Mouse (Mus musculus) intestine, embryonic 15.5 days (tissue): ENCODE data around the gene Gm960. TPM values are rescaled to one million over a fixed set of nuclear protein-coding genes. Genes with fewer than 3 reads are reported as not detected.
"Not testable (repeated sequence)": the region's sequence is repeated elsewhere in the genome, so short reads cannot be mapped to it uniquely, and the experiment has no call there.

Source experiments
- ATAC-seq: fragments of 200-750 bp; cut with Nextera tagmentation; 2 replicates; pipeline ENCODE4 v1.8.0; 2017; ENCODE audit warnings: moderate TSS enrichment, moderate library complexity
- H3K27ac ChIP-seq: fragments of 300-500 bp; sonication (generic); 2 replicates; pipeline ENCODE4 v1.5.1; 2015; ENCODE audit warnings: mild to moderate bottlenecking, inconsistent platforms
- H3K27me3 ChIP-seq: fragments of 300-500 bp; sonication (generic); replicated peaks from 2 replicates; pipeline ENCODE4 v1.6.1; 2015; ENCODE audit warnings: inconsistent platforms
- H3K36me3 ChIP-seq: fragments of 300-500 bp; sonication (generic); 2 replicates; pipeline ENCODE4 v1.6.1; 2015; ENCODE audit warnings: inconsistent platforms
- H3K4me1 ChIP-seq: fragments of 300-500 bp; sonication (generic); replicated peaks from 2 replicates; pipeline ENCODE4 v1.6.1; 2015; ENCODE audit warnings: inconsistent platforms
- H3K4me2 ChIP-seq: fragments of 300-500 bp; sonication (generic); replicated peaks from 2 replicates; pipeline ENCODE4 v1.6.1; 2015; ENCODE audit warnings: mild to moderate bottlenecking, inconsistent platforms
- H3K4me3 ChIP-seq: fragments of 300-500 bp; sonication (generic); replicated peaks from 2 replicates; pipeline ENCODE4 v1.5.1; 2015; ENCODE audit warnings: inconsistent platforms
- H3K9ac ChIP-seq: fragments of 300-500 bp; sonication (generic); 2 replicates; pipeline ENCODE4 v1.6.1; 2015; ENCODE audit warnings: inconsistent platforms
- H3K9me3 ChIP-seq: fragments of 300-500 bp; sonication (generic); 2 replicates; pipeline ENCODE4 v1.6.1; 2016; ENCODE audit warnings: inconsistent platforms
- whole genome bisulfite sequencing: fragments of 180-500 bp; shearing (Covaris S2); methylation state at CpG from one replicate; pipeline ENCODE4 v1.1.7; 2015; 5-methylcytosine and 5-hydroxymethylcytosine counted together
- polyA plus RNA-seq: library from polyadenylated mRNA; unstranded; fragments of >200 nt; fragmentation: Nextera tagmentation; extraction: Ambion mirVana; gene quantifications from 2 replicates; pipeline ENCODE4 v1.2.1, GENCODE M21; 2015

Gene Gm960
- polyA plus RNA-seq, 1 experiment from 2014 or later = 1.4 TPM

GRCm38 (mm10) chr19:4602459-4602858 is 96.0 kb downstream of the Gm960 start:
- ATAC-seq = no peak
- Histone ChIP-seq H3K27me3 (no peaks in the 10 kb centered on the region), H3K4me2 (no peak overlapping the region), H3K27ac (no peak overlapping the region), H3K9me3 (no peaks in the 10 kb centered on the region), H3K4me1 (peaks cover 19% of the 10 kb centered on the region), H3K9ac (no peak overlapping the region), H3K36me3 (no peaks in the 10 kb centered on the region), H3K4me3 (no peak overlapping the region)
- WGBS = 90% methylated on average over 20 of the region's 20 CpGs

GRCm38 (mm10) chr19:4596071-4596470 is 102.4 kb downstream of the Gm960 start:
- H3K27me3 ChIP-seq = no peaks in the 10 kb centered on the region
- ATAC-seq = no peak
- H3K4me3 ChIP-seq = no peak overlapping the region
- no peak overlapping the region for H3K9ac ChIP-seq
- no peak overlapping the region for H3K27ac ChIP-seq
- H3K36me3 ChIP-seq = no peaks in the 10 kb centered on the region
- H3K9me3 ChIP-seq = no peaks in the 10 kb centered on the region
- 68% methylated on average over 2 of the region's 2 CpGs for WGBS
- no peaks in the 10 kb centered on the region for H3K4me1 ChIP-seq
- H3K4me2 ChIP-seq = no peak overlapping the region

- H3K4me3 ChIP-seq = no peak overlapping the region
- 44% methylated on average over 7 of the region's 7 CpGs for WGBS
- H3K4me2 ChIP-seq = no peak overlapping the region
- peak; percentile 90 for ATAC-seq
- no peak overlapping the region for H3K9ac ChIP-seq
- no peaks in the 10 kb centered on the region for H3K9me3 ChIP-seq
- no peak overlapping the region for H3K27ac ChIP-seq
- no peaks in the 10 kb centered on the region for H3K4me1 ChIP-seq
- H3K27me3 ChIP-seq = no peaks in the 10 kb centered on the region
- no peaks in the 10 kb centered on the region for H3K36me3 ChIP-seq
Measured at GRCm38 (mm10) chr19:4593792-4594522, 104.5 kb downstream of the Gm960 start.

GRCm38 (mm10) chr19:4590025-4590424 is 108.4 kb downstream of the Gm960 start:
- no peaks in the 10 kb centered on the region for H3K4me1 ChIP-seq
- H3K27ac ChIP-seq = no peak overlapping the region
- 79% methylated on average over 3 of the region's 3 CpGs for WGBS
- H3K4me3 ChIP-seq = no peak overlapping the region
- H3K4me2 ChIP-seq = no peak overlapping the region
- no peak overlapping the region for H3K9ac ChIP-seq
- no peak for ATAC-seq
- no peaks in the 10 kb centered on the region for H3K9me3 ChIP-seq
- no peaks in the 10 kb centered on the region for H3K36me3 ChIP-seq
- no peaks in the 10 kb centered on the region for H3K27me3 ChIP-seq

- H3K9me3 ChIP-seq = no peaks in the 10 kb centered on the region
- no peak overlapping the region for H3K4me2 ChIP-seq
- ATAC-seq = no peak
- H3K27me3 ChIP-seq = no peaks in the 10 kb centered on the region
- H3K9ac ChIP-seq = no peak overlapping the region
- no peaks in the 10 kb centered on the region for H3K36me3 ChIP-seq
- 73% methylated on average over 1 of the region's 1 CpGs for WGBS
- H3K4me1 ChIP-seq = no peaks in the 10 kb centered on the region
- no peak overlapping the region for H3K4me3 ChIP-seq
- H3K27ac ChIP-seq = no peak overlapping the region
Measured at GRCm38 (mm10) chr19:4589081-4589480, 109.4 kb downstream of the Gm960 start.

GRCm38 (mm10) chr19:4588430-4588829 is 110.0 kb downstream of the Gm960 start:
- 64% methylated on average over 3 of the region's 3 CpGs for WGBS

GRCm38 (mm10) chr19:4587426-4587825 is 111.0 kb downstream of the Gm960 start:
- no peak for ATAC-seq
- no peaks in the 10 kb centered on the region for H3K36me3 ChIP-seq
- no peaks in the 10 kb centered on the region for H3K4me1 ChIP-seq
- no peaks in the 10 kb centered on the region for H3K27me3 ChIP-seq
- WGBS = 68% methylated on average over 2 of the region's 2 CpGs
- H3K27ac ChIP-seq = no peak overlapping the region
- no peak overlapping the region for H3K9ac ChIP-seq
- H3K4me2 ChIP-seq = no peak overlapping the region
- H3K4me3 ChIP-seq = no peak overlapping the region
- H3K9me3 ChIP-seq = no peaks in the 10 kb centered on the region

More at GRCm38 (mm10) chr19:4588430-4588829, 110.0 kb downstream of the Gm960 start:
- no peaks in the 10 kb centered on the region for H3K36me3 ChIP-seq
- ATAC-seq = no peak
- H3K27me3 ChIP-seq = no peaks in the 10 kb centered on the region
- no peaks in the 10 kb centered on the region for H3K9me3 ChIP-seq
- H3K4me1 ChIP-seq = no peaks in the 10 kb centered on the region
- no peak overlapping the region for H3K4me2 ChIP-seq
- no peak overlapping the region for H3K27ac ChIP-seq
- H3K4me3 ChIP-seq = no peak overlapping the region
- H3K9ac ChIP-seq = no peak overlapping the region

GRCm38 (mm10) chr19:4586783-4587182 is 111.7 kb downstream of the Gm960 start:
- H3K4me3 ChIP-seq, H3K9ac ChIP-seq, H3K9me3 ChIP-seq, ATAC-seq, H3K36me3 ChIP-seq, H3K4me2 ChIP-seq, H3K4me1 ChIP-seq, H3K27ac ChIP-seq, H3K27me3 ChIP-seq: not testable (repeated sequence)

GRCm38 (mm10) chr19:4583856-4584255 is 114.6 kb downstream of the Gm960 start:
- Histone ChIP-seq H3K27ac (no peak overlapping the region), H3K4me1 (no peaks in the 10 kb centered on the region), H3K4me2 (no peak overlapping the region), H3K27me3 (no peaks in the 10 kb centered on the region), H3K36me3 (no peaks in the 10 kb centered on the region), H3K4me3 (no peak overlapping the region), H3K9ac (no peak overlapping the region), H3K9me3 (no peaks in the 10 kb centered on the region)
- WGBS = 63% methylated on average over 2 of the region's 2 CpGs
- ATAC-seq = no peak

- Histone ChIP-seq H3K9me3 (no peaks in the 10 kb centered on the region), H3K27ac (no peak overlapping the region), H3K4me3 (no peak overlapping the region), H3K27me3 (no peaks in the 10 kb centered on the region), H3K4me2 (no peak overlapping the region), H3K36me3 (no peaks in the 10 kb centered on the region), H3K9ac (no peak overlapping the region), H3K4me1 (no peaks in the 10 kb centered on the region)
- no peak for ATAC-seq
- whole genome bisulfite sequencing = 50% methylated on average over 5 of the region's 5 CpGs
Measured at GRCm38 (mm10) chr19:4579296-4579695, 119.2 kb downstream of the Gm960 start.

GRCm38 (mm10) chr19:4578799-4579198 is 119.7 kb downstream of the Gm960 start:
- Histone ChIP-seq H3K9me3 (no peaks in the 10 kb centered on the region), H3K9ac (no peak overlapping the region), H3K36me3 (no peaks in the 10 kb centered on the region), H3K27ac (no peak overlapping the region), H3K27me3 (no peaks in the 10 kb centered on the region), H3K4me2 (no peak overlapping the region), H3K4me1 (no peaks in the 10 kb centered on the region), H3K4me3 (no peak overlapping the region)
- ATAC-seq = no peak
- 47% methylated on average over 2 of the region's 2 CpGs for WGBS
